ENCODE assay signal across 14 mouse cellular contexts in the genomic region with DNA sequence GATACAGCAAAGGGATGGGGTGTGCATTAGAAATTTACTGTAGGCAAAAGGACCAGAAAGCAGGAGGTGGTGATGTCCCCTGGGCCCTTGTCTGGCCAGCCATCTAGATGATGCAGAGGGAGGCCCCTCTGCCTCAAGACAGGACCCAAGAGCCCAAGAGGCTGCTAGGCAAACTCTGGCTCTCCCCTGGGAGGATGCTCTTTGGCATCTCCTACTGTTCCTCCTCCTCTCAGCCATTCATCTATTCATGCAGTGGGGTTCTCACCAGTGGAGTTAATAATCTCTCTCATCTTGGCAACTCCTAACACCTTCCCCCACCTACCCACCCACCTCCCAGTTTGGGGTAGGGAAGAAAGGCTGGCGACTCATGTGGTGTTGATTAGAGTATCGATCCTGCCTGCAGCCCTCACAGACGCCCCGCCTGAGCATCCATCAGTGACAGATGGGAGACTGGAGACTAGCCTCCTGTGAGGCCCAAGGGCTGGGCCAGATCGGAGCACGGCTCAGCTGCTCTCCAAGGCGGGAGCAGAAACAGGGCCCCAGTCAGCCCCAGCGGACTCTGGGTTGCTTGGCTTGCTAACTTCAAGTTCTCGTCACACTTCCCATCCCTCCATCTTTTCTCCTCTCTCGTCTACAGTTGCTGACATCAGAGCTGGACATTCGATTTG.
DNase-seq lines count a peak whose midpoint lies in the region; TF ChIP-seq lines count a peak whose summit lies in the region.
"Had no signal": no experiment of that assay in that cellular context is flagged by ENCODE, and none has a peak within 500 bp of the region (broad histone marks: within the 10 kb centered on the region; RNA-seq: fewer than 3 reads in every experiment).

No protein-coding gene starts in this region.

- 38% methylated on average over 11 of the region's 11 CpGs for WGBS in heart, adult 2 months

- H3K27ac ChIP-seq in heart, adult 2 months: no peak overlapping the region
- H3K27ac ChIP-seq: hindbrain, embryonic 15.5 days; kidney, postnatal 0 days; liver, embryonic 12.5 days; lung, embryonic 15.5 days had no signal

- TF ChIP-seq CTCF in heart, adult 2 months (IDR thresholded peaks at IDR 0.05): no peak

- DNase-seq in cerebellum, postnatal 10 days: peak; percentile 41 to 63
- no peak for DNase-seq in cerebellum, postnatal 4 days (ENCODE audit: low spot score in 2 of 2)
- DNase-seq in heart, adult 11 months: peak; percentile 86
- no peak for DNase-seq in heart, adult 2 months
- peak; percentile 50 for DNase-seq in left cerebral cortex, postnatal 4 days
- DNase-seq in left cerebral cortex, postnatal 36 days (ENCODE audit: low spot score in 2 of 2): no peak
- DNase-seq in layer of hippocampus, postnatal 10 days (ENCODE audit: low spot score in 2 of 2): peak; percentile 37 to 51
- DNase-seq in right cerebral cortex, adult 2 months (ENCODE audit: low spot score in 2 of 2): no peak
- DNase-seq: spleen, adult 18-20 months; thymus, adult 18-20 months had no signal

- no peaks in the 10 kb centered on the region for H3K79me2 ChIP-seq in heart, adult 2 months (replicated peaks; ENCODE audit: control insufficient read depth, insufficient read depth, low read length)

- H3K36me3 ChIP-seq in heart, adult 2 months (ENCODE audit: control insufficient read depth, insufficient read depth, low read length): no peaks in the 10 kb centered on the region
- H3K36me3 ChIP-seq: hindbrain, embryonic 15.5 days; liver, embryonic 12.5 days; lung, embryonic 15.5 days had no signal

- no peak overlapping the region for H3K9ac ChIP-seq in heart, adult 2 months (ENCODE audit: low read depth, low read length)
- H3K9ac ChIP-seq: hindbrain, embryonic 15.5 days; liver, embryonic 12.5 days; lung, embryonic 15.5 days had no signal

- H3K27me3 ChIP-seq in heart, adult 2 months (ENCODE audit: control insufficient read depth, insufficient read depth, low read length): no peaks in the 10 kb centered on the region
- H3K27me3 ChIP-seq: hindbrain, embryonic 15.5 days; liver, embryonic 12.5 days; lung, embryonic 15.5 days had no signal

- no peak overlapping the region for H3K4me3 ChIP-seq in heart, adult 2 months
- H3K4me3 ChIP-seq: hindbrain, embryonic 15.5 days; liver, embryonic 12.5 days; lung, embryonic 15.5 days had no signal

- intact Hi-C loops in heart, adult 2 months (cut with DNase I): no loop called here
- intact Hi-C loops in left cerebral cortex, postnatal 4 days (cut with DNase I): no loop called here
- intact Hi-C loops in left cerebral cortex, postnatal 36 days (cut with DNase I): no loop called here

- no peak for TF ChIP-seq EP300 in heart, adult 2 months (IDR thresholded peaks at IDR 0.05; ENCODE audit: insufficient read depth, low read depth, low read length)

- H3K4me1 ChIP-seq in heart, adult 2 months (ENCODE audit: control insufficient read depth, insufficient read depth, low read length): no peaks in the 10 kb centered on the region
- H3K4me1 ChIP-seq: liver, embryonic 12.5 days; lung, embryonic 15.5 days had no signal

- no peak for TF ChIP-seq POLR2A in heart, adult 2 months (IDR thresholded peaks at IDR 0.05; ENCODE audit: insufficient read depth, low read depth, low read length)

Comparison
In these comparisons a context has a peak if more than half of its experiments do, and no peak if none do; other contexts are left out.
1. DNase-seq: peak in cerebellum, postnatal 10 days (2 of 2), heart, adult 11 months (single experiment), left cerebral cortex, postnatal 4 days (single experiment) and layer of hippocampus, postnatal 10 days (2 of 2); none in cerebellum, postnatal 4 days (0 of 2), heart, adult 2 months (0 of 2), left cerebral cortex, postnatal 36 days (0 of 2) and right cerebral cortex, adult 2 months (0 of 2).